Mouse (Mus musculus) kidney, postnatal 0 days (tissue): ENCODE results near the gene Sgms1. TPM values are rescaled to one million over a fixed set of nuclear protein-coding genes. Genes with fewer than 3 reads are reported as not detected.

Experiments used
- ATAC-seq: fragments of 200-750 bp; cut with Nextera tagmentation; replicated peaks from 2 replicates; pipeline ENCODE4 v1.8.0; 2017; ENCODE audit warnings: low read depth, moderate number of reproducible peaks, moderate TSS enrichment, moderate library complexity; ENCODE audit not compliant: low FRiP score
- DNase-seq: peaks from one replicate; pipeline ENCODE4 v3.0.0-alpha.2; 2016; ENCODE audit warnings: low spot score
- H3K27ac ChIP-seq: fragments of 300-500 bp; sonication (generic); 2 replicates; pipeline ENCODE4 v1.5.1; 2014; ENCODE audit warnings: mild to moderate bottlenecking
- H3K27me3 ChIP-seq: fragments of 300-500 bp; sonication (generic); 2 replicates; pipeline ENCODE4 v1.6.1; 2014; ENCODE audit warnings: low read length, mixed read lengths; ENCODE audit not compliant: insufficient read depth
- H3K36me3 ChIP-seq: fragments of 300-500 bp; sonication (generic); 2 replicates; pipeline ENCODE4 v1.6.1; 2014; ENCODE audit warnings: low read length, mixed read lengths; ENCODE audit not compliant: insufficient read depth
- H3K4me1 ChIP-seq: fragments of 300-500 bp; sonication (generic); replicated peaks from 2 replicates; pipeline ENCODE4 v1.6.1; 2014; ENCODE audit warnings: antibody characterized with exemption, low read length, mixed read lengths; ENCODE audit not compliant: insufficient read depth
- H3K4me2 ChIP-seq: fragments of 300-500 bp; sonication (generic); 2 replicates; pipeline ENCODE4 v1.6.1; 2014; ENCODE audit warnings: mild to moderate bottlenecking, low read length, moderate library complexity, mixed read lengths
- H3K4me3 ChIP-seq: fragments of 300-500 bp; sonication (generic); replicated peaks from 2 replicates; pipeline ENCODE4 v1.5.1; 2014; ENCODE audit warnings: low read depth, low read length
- H3K9ac ChIP-seq: fragments of 300-500 bp; sonication (generic); 2 replicates; pipeline ENCODE4 v1.6.1; 2014; ENCODE audit warnings: low read depth, low read length
- H3K9me3 ChIP-seq: fragments of 300-500 bp; sonication (generic); replicated peaks from 2 replicates; pipeline ENCODE4 v1.6.1; 2016; ENCODE audit warnings: low read length, inconsistent platforms, mixed read lengths
- CTCF ChIP-seq: IDR thresholded peaks from 2 replicates; pipeline ENCODE4 v1.5.1; 2016; ENCODE audit warnings: antibody characterized with exemption, low read depth, mild to moderate bottlenecking, moderate library complexity
- WGBS: fragments of 180-500 bp; shearing (Covaris S2); extraction: QIAGEN DNeasy Blood & Tissue Kit; methylation state at CpG from one replicate; pipeline ENCODE4 v1.1.7; 2014; 5-methylcytosine and 5-hydroxymethylcytosine counted together
- polyA plus RNA-seq: library from polyadenylated mRNA; unstranded; fragments of >200 nt; fragmentation: Nextera tagmentation; extraction: Ambion mirVana; gene quantifications from 2 replicates; pipeline ENCODE4 v1.2.1, GENCODE M21; 2015

Sgms1 gene
- polyA plus RNA-seq, 1 experiment from 2014 or later: 42.4 TPM

DNA sequence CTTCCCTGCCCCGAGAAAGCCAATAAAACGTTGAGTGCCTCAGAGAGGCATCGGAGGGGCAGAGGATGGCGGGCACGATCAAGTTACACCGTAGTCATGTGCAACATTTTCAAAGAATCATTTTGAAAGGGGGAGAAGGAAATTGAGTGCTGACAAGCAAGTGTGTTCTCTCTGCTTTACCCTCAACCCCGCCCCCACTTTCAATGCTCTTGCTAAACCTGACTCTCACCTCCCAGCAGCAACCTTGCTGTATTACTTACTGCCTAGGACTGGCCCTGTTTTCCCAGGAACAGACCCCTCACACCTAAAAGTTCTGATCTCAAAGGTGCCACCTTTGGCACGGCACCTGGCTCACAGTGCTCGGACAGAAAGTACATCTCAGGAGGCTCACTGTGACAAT, 121.0 kb downstream of the Sgms1 start:
- 33% methylated on average over 9 of the region's 9 CpGs for WGBS

GRCm38 (mm10) chr19:32266385-32267252, 122.9 kb downstream of the Sgms1 start:
- H3K36me3 ChIP-seq: 0 out of 2 replicates have a peak, but pooled peaks cover 3% of the 10 kb centered on the region
- no peak for TF ChIP-seq CTCF
- H3K4me3 ChIP-seq: no peak overlapping the region
- DNase-seq (no peak), ATAC-seq (no peak)
- H3K9me3 ChIP-seq: no peaks in the 10 kb centered on the region
- H3K4me2 ChIP-seq: no peak overlapping the region
- no peak overlapping the region for H3K27ac ChIP-seq
- no peak overlapping the region for H3K9ac ChIP-seq
- no peaks in the 10 kb centered on the region for H3K27me3 ChIP-seq
- 47% methylated on average over 9 of the region's 9 CpGs for WGBS
- peaks cover 15% of the 10 kb centered on the region; the same call in 1 of the 2 replicates for H3K4me1 ChIP-seq

More for the DNA sequence above, 121.0 kb downstream of the Sgms1 start:
- Histone ChIP-seq H3K4me1 (peaks cover 15% of the 10 kb centered on the region; the same call in 1 of the 2 replicates), H3K9me3 (no peaks in the 10 kb centered on the region), H3K36me3 (0 out of 2 replicates have a peak, but pooled peaks cover 3% of the 10 kb centered on the region), H3K4me2 (no peak overlapping the region), H3K4me3 (no peak overlapping the region), H3K9ac (no peak overlapping the region), H3K27ac (no peak overlapping the region), H3K27me3 (no peaks in the 10 kb centered on the region)
- no peak for ATAC-seq
- no peak for DNase-seq
- TF ChIP-seq CTCF: no peak

DNA sequence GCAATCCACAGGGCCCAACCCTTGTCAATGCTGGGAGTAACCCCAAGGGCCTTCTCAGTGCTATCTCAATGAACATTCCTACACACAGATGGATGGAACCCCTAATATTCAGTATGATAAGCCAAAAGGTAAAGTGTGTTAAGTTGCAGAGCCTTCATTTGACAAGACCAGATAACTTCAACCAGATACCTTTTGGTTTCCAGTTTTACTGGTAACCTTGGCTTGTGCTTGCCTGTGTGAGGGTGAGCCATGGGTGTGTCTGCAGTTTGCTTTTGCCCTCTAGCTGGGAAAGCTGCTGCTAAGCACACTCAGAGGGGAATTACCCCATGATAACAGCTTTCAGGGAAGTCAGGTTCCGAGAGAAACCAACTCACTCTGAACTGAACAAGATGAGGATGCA, 125.8 kb downstream of the Sgms1 start:
- DNase-seq (no peak), ATAC-seq (no peak)
- H3K9ac ChIP-seq: no peak overlapping the region
- peaks cover 12% of the 10 kb centered on the region; the same call in 1 of the 2 replicates for H3K4me1 ChIP-seq
- H3K9me3 ChIP-seq: no peaks in the 10 kb centered on the region
- no peak for TF ChIP-seq CTCF
- H3K27ac ChIP-seq: peak overlapping the region; percentile 26; the same call in 1 of the 2 replicates
- no peaks in the 10 kb centered on the region for H3K27me3 ChIP-seq
- H3K4me2 ChIP-seq: no peak overlapping the region
- WGBS: 69% methylated on average over 1 of the region's 1 CpGs
- H3K4me3 ChIP-seq: no peak overlapping the region
- H3K36me3 ChIP-seq: no peaks in the 10 kb centered on the region

GRCm38 (mm10) chr19:32262805-32263572, 126.5 kb downstream of the Sgms1 start:
- TF ChIP-seq CTCF: no peak
- peaks cover 9% of the 10 kb centered on the region; the same call in 1 of the 2 replicates for H3K4me1 ChIP-seq

DNA sequence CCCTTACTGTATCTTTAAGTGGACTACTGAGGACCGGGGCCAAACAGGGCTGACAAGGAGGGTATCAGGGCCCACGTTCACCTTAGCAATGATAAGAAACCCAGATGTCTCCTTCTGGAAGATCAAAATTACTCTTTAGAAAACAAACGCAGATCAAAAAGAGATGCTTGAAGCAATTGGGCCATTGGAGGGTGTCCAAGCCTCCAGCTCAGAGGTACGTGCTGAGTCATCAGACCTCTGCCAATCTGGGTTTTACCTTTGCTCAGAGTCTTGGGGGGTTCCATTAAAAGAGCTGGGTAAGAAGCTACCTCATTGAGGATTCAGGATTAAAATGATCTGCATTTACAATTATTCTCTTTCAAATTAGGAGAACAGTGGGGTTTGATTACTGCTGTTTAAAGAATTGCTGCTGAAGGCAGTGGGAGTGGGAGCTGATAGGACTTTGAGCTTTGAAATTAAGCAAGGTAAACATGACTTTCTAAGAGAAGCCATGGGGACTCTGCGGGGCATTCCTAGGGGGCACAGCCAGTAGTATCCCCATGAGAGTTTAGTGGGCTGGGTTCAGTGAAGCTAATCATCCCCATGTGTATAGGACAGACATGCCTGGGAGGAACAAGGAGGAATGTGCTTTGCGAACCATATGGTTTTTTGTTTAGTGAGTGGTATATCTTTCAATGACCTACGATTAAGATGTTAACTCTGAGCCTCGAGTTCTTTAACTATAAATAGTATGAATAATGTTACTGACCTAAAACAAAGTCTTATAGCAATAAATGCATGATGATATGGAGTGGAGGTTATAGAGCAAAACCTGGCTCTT, 128.4 kb downstream of the Sgms1 start:
- H3K4me2 ChIP-seq: no peak overlapping the region
- 51% methylated on average over 8 of the region's 8 CpGs for WGBS
- H3K4me3 ChIP-seq: no peak overlapping the region
- H3K27ac ChIP-seq: peak overlapping the region; percentile 26; the same call in 1 of the 2 replicates
- no peaks in the 10 kb centered on the region for H3K9me3 ChIP-seq
- no peaks in the 10 kb centered on the region for H3K27me3 ChIP-seq
- 0 out of 2 replicates have a peak, but pooled peaks cover 7% of the 10 kb centered on the region for H3K4me1 ChIP-seq
- no peak for ATAC-seq
- H3K36me3 ChIP-seq: no peaks in the 10 kb centered on the region
- peak; percentile 58 for DNase-seq
- no peak for TF ChIP-seq CTCF
- no peak overlapping the region for H3K9ac ChIP-seq

More at GRCm38 (mm10) chr19:32262805-32263572, 126.5 kb downstream of the Sgms1 start:
- Histone ChIP-seq H3K27me3 (no peaks in the 10 kb centered on the region), H3K27ac (peak overlapping the region; percentile 26; the same call in 1 of the 2 replicates), H3K9me3 (no peaks in the 10 kb centered on the region), H3K4me2 (no peak overlapping the region), H3K9ac (no peak overlapping the region), H3K4me3 (no peak overlapping the region), H3K36me3 (no peaks in the 10 kb centered on the region)
- whole genome bisulfite sequencing: 67% methylated on average over 10 of the region's 10 CpGs
- no peak for ATAC-seq
- DNase-seq: no peak

DNA sequence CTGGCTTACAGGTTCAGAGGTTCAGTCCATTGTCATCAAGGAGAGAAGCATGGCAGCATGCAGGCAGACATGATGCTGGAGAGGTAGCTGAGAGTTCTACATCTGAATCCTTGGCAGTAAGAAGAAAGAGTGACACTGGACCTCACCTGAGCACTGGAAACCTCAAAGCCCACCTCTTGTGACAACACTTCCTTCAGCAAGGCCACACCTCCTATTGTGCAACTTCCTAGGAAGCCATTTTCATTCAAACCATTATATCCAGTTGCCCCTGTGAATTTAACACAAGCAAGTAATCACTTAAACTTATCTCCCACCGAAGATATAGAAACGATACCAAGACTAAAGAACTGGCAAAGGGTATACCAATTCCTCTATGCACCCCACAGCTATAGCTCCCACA, 129.7 kb downstream of the Sgms1 start:
- no peak for ATAC-seq
- Histone ChIP-seq H3K36me3 (no peaks in the 10 kb centered on the region), H3K9me3 (no peaks in the 10 kb centered on the region), H3K4me2 (no peak overlapping the region), H3K4me3 (no peak overlapping the region), H3K27ac (no peak overlapping the region; the same call in 1 of the 2 replicates), H3K27me3 (no peaks in the 10 kb centered on the region), H3K9ac (no peak overlapping the region), H3K4me1 (peaks cover 12% of the 10 kb centered on the region; the same call in 1 of the 2 replicates)
- no peak for DNase-seq
- TF ChIP-seq CTCF: no peak
- 87% methylated on average over 2 of the region's 2 CpGs for WGBS
